ENCODE assay signal across 12 mouse cellular contexts in genomic region chr3:53557388-53558214, GRCm38 (mm10).
A peak's percentile ranks its signal among the peaks of the same experiment; 100 is the strongest.
DNase-seq lines count a peak whose midpoint lies in the region; ATAC-seq and TF ChIP-seq lines count a peak whose summit lies in the region.
"Had no signal": no experiment of that assay in that cellular context is flagged by ENCODE, and none has a peak within 500 bp of the region (broad histone marks: within the 10 kb centered on the region; RNA-seq: fewer than 3 reads in every experiment).

No protein-coding gene starts in this region.

- no peaks in the 10 kb centered on the region for H3K9me3 ChIP-seq in lung, postnatal 0 days (ENCODE audit: low read length)
- H3K9me3 ChIP-seq in intestine, postnatal 0 days (ENCODE audit: control insufficient read depth): no peaks in the 10 kb centered on the region
- H3K9me3 ChIP-seq in stomach, embryonic 16.5 days (replicated peaks; ENCODE audit: control insufficient read depth, low read length): no peaks in the 10 kb centered on the region
- H3K9me3 ChIP-seq: embryonic facial prominence, embryonic 15.5 days had no signal

- H3K4me2 ChIP-seq in lung, postnatal 0 days (replicated peaks; ENCODE audit: low read depth, low read length): no peak overlapping the region
- H3K4me2 ChIP-seq in intestine, postnatal 0 days (replicated peaks; ENCODE audit: low read depth): no peak overlapping the region; the same call in 1 of the 2 replicates
- H3K4me2 ChIP-seq in stomach, embryonic 16.5 days (ENCODE audit: low read depth, low read length): peak overlapping the region; percentile 22; the same call in 1 of the 2 replicates
- H3K4me2 ChIP-seq: embryonic facial prominence, embryonic 15.5 days had no signal

- no peak for TF ChIP-seq EP300 in lung, postnatal 0 days (IDR thresholded peaks at IDR 0.05)

- intact Hi-C loops in heart, postnatal 14 days (cut with DNase I): no loop called here

- H3K27me3 ChIP-seq in lung, postnatal 0 days (replicated peaks; ENCODE audit: insufficient read depth, low read length): no peaks in the 10 kb centered on the region
- no peaks in the 10 kb centered on the region for H3K27me3 ChIP-seq in intestine, postnatal 0 days (replicated peaks; ENCODE audit: control insufficient read depth, insufficient read depth, low read length)
- H3K27me3 ChIP-seq in stomach, embryonic 16.5 days (ENCODE audit: control insufficient read depth, insufficient read depth, low read length): no peaks in the 10 kb centered on the region
- H3K27me3 ChIP-seq: embryonic facial prominence, embryonic 15.5 days had no signal

- H3K36me3 ChIP-seq in lung, postnatal 0 days (ENCODE audit: insufficient read depth, low read length): no peaks in the 10 kb centered on the region
- no peaks in the 10 kb centered on the region for H3K36me3 ChIP-seq in intestine, postnatal 0 days (ENCODE audit: control insufficient read depth, insufficient read depth)
- no peaks in the 10 kb centered on the region for H3K36me3 ChIP-seq in stomach, embryonic 16.5 days (ENCODE audit: control insufficient read depth, insufficient read depth, low read length)
- H3K36me3 ChIP-seq: embryonic facial prominence, embryonic 15.5 days had no signal

- 53% methylated on average over 16 of the region's 16 CpGs for WGBS in lung, postnatal 0 days
- WGBS in intestine, postnatal 0 days: 64% methylated on average over 16 of the region's 16 CpGs
- 45% methylated on average over 16 of the region's 16 CpGs for WGBS in stomach, embryonic 16.5 days

- no peak for TF ChIP-seq CTCF in lung, postnatal 0 days (IDR thresholded peaks at IDR 0.05)
- no peak for TF ChIP-seq CTCF in intestine, postnatal 0 days (IDR thresholded peaks at IDR 0.05; ENCODE audit: low read depth)

- peak; percentile 58 for DNase-seq in heart, adult 11 months
- DNase-seq in heart, postnatal 14 days: no peak
- peak; percentile 21 for DNase-seq in lung, postnatal 0 days (ENCODE audit: low spot score)
- no peak for DNase-seq in lung, postnatal 14 days
- no peak for DNase-seq in urinary bladder, postnatal 4 days (ENCODE audit: low spot score in 2 of 2)
- DNase-seq in thymus, postnatal 10 days (ENCODE audit: low spot score in 2 of 2): no peak
- DNase-seq: right cerebral cortex, postnatal 25 days had no signal

- H3K4me3 ChIP-seq in lung, postnatal 0 days (ENCODE audit: low read depth, low read length): no peak overlapping the region
- no peak overlapping the region for H3K4me3 ChIP-seq in intestine, postnatal 0 days (ENCODE audit: low read depth, low read length)
- no peak overlapping the region for H3K4me3 ChIP-seq in stomach, embryonic 16.5 days (replicated peaks; ENCODE audit: low read length)
- H3K4me3 ChIP-seq: embryonic facial prominence, embryonic 15.5 days; layer of hippocampus, adult 2 months had no signal

- no peak overlapping the region for H3K27ac ChIP-seq in lung, postnatal 0 days (ENCODE audit: low read length)
- peak overlapping the region; percentile 54 for H3K27ac ChIP-seq in intestine, postnatal 0 days (ENCODE audit: low read depth, low read length)
- peak overlapping the region; percentile 86 for H3K27ac ChIP-seq in stomach, embryonic 16.5 days (ENCODE audit: low read length)
- H3K27ac ChIP-seq: embryonic facial prominence, embryonic 15.5 days; layer of hippocampus, adult 2 months; liver, embryonic 14.5 days had no signal

- no peaks in the 10 kb centered on the region for H3K4me1 ChIP-seq in lung, postnatal 0 days (ENCODE audit: insufficient read depth, low read depth, low read length)
- no peaks in the 10 kb centered on the region for H3K4me1 ChIP-seq in intestine, postnatal 0 days (replicated peaks; ENCODE audit: control insufficient read depth, insufficient read depth, low read length)
- peaks cover 36% of the 10 kb centered on the region for H3K4me1 ChIP-seq in stomach, embryonic 16.5 days (ENCODE audit: control insufficient read depth, insufficient read depth, low read length)

- ATAC-seq in lung, postnatal 0 days: peak; percentile 54
- ATAC-seq in intestine, postnatal 0 days: no peak
- peak; percentile 42; the same call in 1 of the 2 replicates for ATAC-seq in stomach, embryonic 16.5 days (ENCODE audit: insufficient read depth, low FRiP score)

- H3K9ac ChIP-seq in lung, postnatal 0 days (replicated peaks; ENCODE audit: low read depth): no peak overlapping the region
- H3K9ac ChIP-seq in intestine, postnatal 0 days (ENCODE audit: low read depth, low read length): no peak overlapping the region
- H3K9ac ChIP-seq in stomach, embryonic 16.5 days (ENCODE audit: low read length): no peak overlapping the region
- H3K9ac ChIP-seq: embryonic facial prominence, embryonic 15.5 days; liver, embryonic 14.5 days had no signal

Comparison
In these comparisons a context has a peak if more than half of its experiments do, and no peak if none do; other contexts are left out.
1. DNase-seq: peak in heart, adult 11 months (single experiment) and lung, postnatal 0 days (single experiment); none in heart, postnatal 14 days (0 of 2), lung, postnatal 14 days (single experiment), urinary bladder, postnatal 4 days (0 of 2) and thymus, postnatal 10 days (0 of 2).